Mouse (Mus musculus): ENCODE measurements around the gene Nek8.

The Nek8 gene

GRCm38 (mm10) chr11:78183884-78184514, 7.5 kb upstream of the Nek8 start:
- DNase-seq (ENCODE audit: low spot score in 2 of 2) = no peak

GRCm38 (mm10) chr11:78182961-78183844, 6.7 kb upstream of the Nek8 start, which contains the start of gene Rpl23a:
Rpl23a (minus strand) TSS chr11:78183584.
- peak; percentile 76 to 87 for DNase-seq (ENCODE audit: low spot score in 2 of 2)

- no peak for DNase-seq (ENCODE audit: low spot score in 2 of 2)
Observed at GRCm38 (mm10) chr11:78182450-78182849, 6.0 kb upstream of the Nek8 start.

- no peak for DNase-seq (ENCODE audit: low spot score in 2 of 2)
Observed at GRCm38 (mm10) chr11:78181830-78182357, 5.4 kb upstream of the Nek8 start.

GRCm38 (mm10) chr11:78180081-78180761, 3.7 kb upstream of the Nek8 start:
- no peak for DNase-seq (ENCODE audit: low spot score in 2 of 2)

GRCm38 (mm10) chr11:78179438-78179999, 3.0 kb upstream of the Nek8 start:
- no peak for DNase-seq (ENCODE audit: low spot score in 2 of 2)

GRCm38 (mm10) chr11:78178859-78179437, 2.5 kb upstream of the Nek8 start:
- DNase-seq (ENCODE audit: low spot score in 2 of 2) = peak; percentile 63 to 81

- peak; percentile 96 to 98 for DNase-seq (ENCODE audit: low spot score in 2 of 2)
Observed at GRCm38 (mm10) chr11:78177903-78178858, 1.7 kb upstream of the Nek8 start.

GRCm38 (mm10) chr11:78177437-78177836, 962 bp upstream of the Nek8 start:
- peak; percentile 62 to 82 for DNase-seq (ENCODE audit: low spot score in 2 of 2)

GRCm38 (mm10) chr11:78176905-78177331, 443 bp upstream of the Nek8 start:
- DNase-seq (ENCODE audit: low spot score in 2 of 2) = peak in 1 of 2 experiments; percentile 74

- no peak for DNase-seq (ENCODE audit: low spot score in 2 of 2)
Observed at GRCm38 (mm10) chr11:78175771-78176401, 589 bp downstream of the Nek8 start.

GRCm38 (mm10) chr11:78174506-78174905, 2.0 kb downstream of the Nek8 start:
- no peak for DNase-seq (ENCODE audit: low spot score in 2 of 2)

GRCm38 (mm10) chr11:78172748-78173383, 3.6 kb downstream of the Nek8 start:
- peak in 1 of 2 experiments; percentile 65 for DNase-seq (ENCODE audit: low spot score in 2 of 2)

- peak; percentile 54 to 77 for DNase-seq (ENCODE audit: low spot score in 2 of 2)
Observed at GRCm38 (mm10) chr11:78172034-78172747, 4.3 kb downstream of the Nek8 start.

GRCm38 (mm10) chr11:78171328-78171727, 5.1 kb downstream of the Nek8 start:
- DNase-seq (ENCODE audit: low spot score in 2 of 2) = no peak

GRCm38 (mm10) chr11:78170306-78170705, 6.2 kb downstream of the Nek8 start:
- peak in 1 of 2 experiments; percentile 66 for DNase-seq (ENCODE audit: low spot score in 2 of 2)

- peak; percentile 60 to 73 for DNase-seq (ENCODE audit: low spot score in 2 of 2)
Observed at GRCm38 (mm10) chr11:78168541-78169468, 7.7 kb downstream of the Nek8 start.
